Mouse (Mus musculus) heart, postnatal 0 days (tissue): ENCODE measurements at regions not wholly inside any gene's neighbourhood (a gene's known extent, or its start where the extent isn't known, plus 50 kb on each side); places are given as distances from the start of the nearest gene placed in this dataset.

Source experiments
- CTCF ChIP-seq: IDR thresholded peaks from 2 replicates; pipeline ENCODE4 v1.5.1; 2016; ENCODE audit warnings: antibody characterized with exemption, control low read depth, low read depth
- EP300 ChIP-seq: IDR thresholded peaks from 2 replicates; pipeline ENCODE4 v1.6.1; 2016; ENCODE audit warnings: antibody characterized with exemption, low read depth

DNA sequence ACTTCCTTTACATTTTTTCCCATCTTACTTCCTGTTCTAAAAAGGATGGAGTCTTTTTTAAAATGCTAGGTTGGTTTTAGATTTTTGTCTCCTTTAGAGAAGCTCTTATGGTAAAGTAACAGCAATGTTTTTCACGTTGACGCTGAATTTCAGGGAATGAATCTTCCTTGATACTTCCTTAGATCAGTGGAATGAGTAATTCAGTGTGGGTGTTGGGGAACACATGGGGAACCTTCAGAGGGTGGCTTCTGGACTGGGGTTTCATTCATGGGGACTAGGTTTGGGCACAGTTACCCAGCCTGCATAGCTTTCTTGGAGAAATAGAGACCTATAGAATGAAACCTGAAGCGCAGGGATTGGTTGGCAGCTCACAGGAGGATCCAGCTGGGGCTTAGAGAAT is 452.5 kb downstream of the Gm21750 start:
- no peak for TF ChIP-seq CTCF
- TF ChIP-seq EP300: no peak
